Mouse (Mus musculus) liver, postnatal 0 days (tissue): Measurements from ENCODE around the gene Macrod2. TPM values are rescaled to one million over a fixed set of nuclear protein-coding genes. Genes with fewer than 3 reads are reported as not detected.

Source experiments
- ATAC-seq: fragments of 200-750 bp; cut with Nextera tagmentation; 2 replicates; pipeline ENCODE4 v1.8.0; 2017; ENCODE audit warnings: mild to moderate bottlenecking, moderate library complexity
- DNase-seq: peaks from one replicate; pipeline ENCODE4 v3.0.0-alpha.2; 2016
- H3K27ac ChIP-seq: fragments of 300-500 bp; sonication (generic); 2 replicates; pipeline ENCODE4 v1.5.1; 2014; ENCODE audit warnings: antibody characterized with exemption, moderate library complexity, mild to moderate bottlenecking, low read depth
- H3K27me3 ChIP-seq: fragments of 300-500 bp; sonication (generic); 2 replicates; pipeline ENCODE4 v1.6.1; 2014; ENCODE audit warnings: low read length, control low read depth, mixed read lengths; ENCODE audit not compliant: insufficient read depth
- H3K36me3 ChIP-seq: fragments of 300-500 bp; sonication (generic); replicated peaks from 2 replicates; pipeline ENCODE4 v1.6.1; 2014; ENCODE audit warnings: mild to moderate bottlenecking, control low read depth, low read length, moderate library complexity, mixed read lengths; ENCODE audit not compliant: insufficient read depth
- H3K4me1 ChIP-seq: fragments of 300-500 bp; sonication (generic); 2 replicates; pipeline ENCODE4 v1.6.1; 2014; ENCODE audit warnings: antibody characterized with exemption, mild to moderate bottlenecking, control low read depth; ENCODE audit not compliant: insufficient read depth
- H3K4me2 ChIP-seq: fragments of 300-500 bp; sonication (generic); 2 replicates; pipeline ENCODE4 v1.6.1; 2014; ENCODE audit warnings: low read depth, mild to moderate bottlenecking, low read length, moderate library complexity, mixed read lengths
- H3K4me3 ChIP-seq: fragments of 300-500 bp; sonication (generic); 2 replicates; pipeline ENCODE4 v1.5.1; 2014; ENCODE audit warnings: low read depth, low read length
- H3K9ac ChIP-seq: fragments of 300-500 bp; sonication (generic); replicated peaks from 2 replicates; pipeline ENCODE4 v1.6.1; 2014; ENCODE audit warnings: mild to moderate bottlenecking, moderate library complexity
- H3K9me3 ChIP-seq: fragments of 300-500 bp; sonication (generic); 2 replicates; pipeline ENCODE4 v1.6.1; 2016; ENCODE audit warnings: mild to moderate bottlenecking, control low read depth, low read length, mixed read lengths
- CTCF ChIP-seq: sonication (generic); IDR thresholded peaks from 2 replicates; pipeline ENCODE4 v1.5.1; 2016; ENCODE audit warnings: antibody characterized with exemption, low read depth
- EP300 ChIP-seq: IDR thresholded peaks from 2 replicates; pipeline ENCODE4 v1.6.1; 2016; ENCODE audit warnings: antibody characterized with exemption, low read depth, mild to moderate bottlenecking
- WGBS: fragments of 180-500 bp; shearing (Covaris S2); extraction: QIAGEN DNeasy Blood & Tissue Kit; methylation state at CpG from one replicate; pipeline ENCODE4 v1.1.7; 2014; ENCODE audit not compliant: insufficient replicate concordance; 5-methylcytosine and 5-hydroxymethylcytosine counted together
- polyA plus RNA-seq: library from polyadenylated mRNA; unstranded; fragments of >200 nt; fragmentation: Nextera tagmentation; extraction: Ambion mirVana; gene quantifications from 2 replicates; pipeline ENCODE4 v1.2.1, GENCODE M21; 2015

Gene Macrod2
- polyA plus RNA-seq, 1 experiment from 2014 or later, result 9.3 TPM

DNA sequence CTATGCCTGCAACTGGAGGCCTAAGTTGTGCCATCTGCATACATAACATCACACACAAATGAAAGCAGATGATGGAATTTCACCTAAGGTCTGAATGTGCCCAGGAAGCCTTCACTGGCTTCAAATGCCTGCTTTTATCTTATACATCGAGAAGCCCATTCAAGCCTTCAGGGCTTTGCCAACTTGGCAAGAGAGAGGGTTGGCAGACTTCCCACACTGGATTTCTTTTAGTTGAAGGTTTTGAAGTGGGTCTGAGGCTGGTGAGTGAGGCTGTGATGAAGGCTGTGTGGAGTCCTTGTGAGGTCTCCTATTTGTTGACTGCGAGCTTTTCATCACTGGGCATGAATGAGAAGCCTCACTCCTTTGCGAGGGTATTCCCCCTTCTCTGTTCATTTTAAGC, 444.8 kb downstream of the Macrod2 start:
- Histone ChIP-seq H3K9ac (no peak overlapping the region), H3K4me3 (no peak overlapping the region), H3K36me3 (no peaks in the 10 kb centered on the region), H3K9me3 (no peaks in the 10 kb centered on the region), H3K4me2 (no peak overlapping the region), H3K27me3 (no peaks in the 10 kb centered on the region), H3K4me1 (no peaks in the 10 kb centered on the region), H3K27ac (no peak overlapping the region)
- DNase-seq (no peak), ATAC-seq (no peak)
- no peak for TF ChIP-seq CTCF
- TF ChIP-seq EP300, result no peak
- 68% methylated on average over 3 of the region's 3 CpGs for WGBS

DNA sequence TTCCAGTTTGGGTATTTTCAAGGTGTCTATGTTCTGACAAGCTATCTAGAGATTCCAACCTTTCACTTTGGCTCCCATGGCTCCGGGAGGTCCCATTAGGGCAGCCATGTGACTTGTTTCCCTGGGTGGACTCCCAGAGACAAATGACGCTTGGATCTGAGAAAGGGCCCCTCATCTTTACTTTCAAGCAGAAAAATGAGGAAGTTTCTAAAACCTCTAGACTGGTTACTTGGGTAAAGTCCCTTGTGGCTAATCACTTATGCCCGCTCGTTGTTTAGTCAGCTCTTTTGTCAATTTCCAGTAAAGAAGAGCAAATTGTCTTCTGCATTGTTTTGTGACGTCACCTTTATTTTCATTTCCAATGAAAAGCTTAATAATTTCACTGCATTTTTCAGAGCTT, 448.9 kb downstream of the Macrod2 start:
- Histone ChIP-seq H3K4me2 (no peak overlapping the region), H3K9ac (no peak overlapping the region), H3K4me1 (no peaks in the 10 kb centered on the region), H3K36me3 (no peaks in the 10 kb centered on the region), H3K27ac (no peak overlapping the region), H3K27me3 (no peaks in the 10 kb centered on the region), H3K4me3 (no peak overlapping the region), H3K9me3 (no peaks in the 10 kb centered on the region)
- WGBS, result 32% methylated on average over 5 of the region's 5 CpGs
- TF ChIP-seq EP300 (no peak), CTCF (no peak)
- no peak for ATAC-seq
- no peak for DNase-seq

DNA sequence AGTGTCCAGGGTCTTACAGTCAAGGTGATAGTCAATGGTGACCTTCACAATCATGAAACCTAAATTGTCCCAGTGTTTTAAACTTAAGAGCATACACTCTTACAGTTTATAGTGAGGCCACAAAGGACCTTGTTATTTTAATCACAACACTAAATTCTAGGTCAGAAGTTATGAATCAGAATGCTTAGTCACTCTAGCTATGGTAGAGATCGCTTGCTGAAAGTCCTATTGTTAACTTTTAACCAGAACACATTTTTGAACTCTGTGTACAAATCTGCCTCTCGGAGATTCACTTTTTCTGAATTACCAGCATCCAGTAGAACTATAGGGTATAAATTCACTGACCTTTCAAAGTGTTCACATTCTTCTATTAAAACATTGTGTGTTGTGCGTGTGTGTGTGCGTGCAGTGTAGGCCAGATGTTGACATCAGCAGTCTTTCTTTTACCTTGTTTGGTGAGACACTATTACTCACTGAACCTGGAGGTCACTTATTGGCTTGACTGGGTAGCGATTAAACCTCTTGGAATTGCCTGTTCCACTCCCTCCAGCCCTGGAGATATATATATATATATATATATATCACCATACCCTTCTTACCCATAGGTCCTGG, 452.8 kb downstream of the Macrod2 start:
- no peak for TF ChIP-seq CTCF
- no peak for TF ChIP-seq EP300
- WGBS, result 80% methylated on average over 5 of the region's 5 CpGs
- H3K4me3 ChIP-seq, result no peak overlapping the region
- DNase-seq, result no peak
- H3K9ac ChIP-seq, result no peak overlapping the region
- H3K4me1 ChIP-seq, result no peaks in the 10 kb centered on the region
- H3K9me3 ChIP-seq, result no peaks in the 10 kb centered on the region
- no peaks in the 10 kb centered on the region for H3K36me3 ChIP-seq
- H3K4me2 ChIP-seq, result no peak overlapping the region
- no peak for ATAC-seq
- no peak overlapping the region for H3K27ac ChIP-seq
- no peaks in the 10 kb centered on the region for H3K27me3 ChIP-seq

DNA sequence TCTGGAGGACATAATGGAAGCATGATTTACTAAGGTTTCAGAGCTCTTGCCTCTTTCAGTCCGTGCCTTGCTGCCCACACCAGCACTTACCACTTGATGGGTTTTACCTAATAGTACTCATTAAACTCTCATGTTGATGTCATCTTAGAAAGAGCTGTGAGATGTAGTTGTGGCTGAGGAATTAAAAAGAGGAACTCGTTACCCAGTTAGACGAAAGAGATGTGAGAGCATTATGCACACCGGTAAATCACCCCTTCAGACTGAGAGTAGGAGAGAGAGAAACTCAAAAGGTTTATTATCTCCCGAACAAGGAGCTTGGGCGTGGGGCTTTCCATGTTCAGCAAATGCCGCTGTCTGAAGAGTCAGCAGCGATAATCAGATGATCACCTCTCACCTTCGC, 458.4 kb downstream of the Macrod2 start:
- H3K4me1 ChIP-seq, result no peaks in the 10 kb centered on the region
- WGBS, result 51% methylated on average over 9 of the region's 9 CpGs
- no peaks in the 10 kb centered on the region for H3K9me3 ChIP-seq

DNA sequence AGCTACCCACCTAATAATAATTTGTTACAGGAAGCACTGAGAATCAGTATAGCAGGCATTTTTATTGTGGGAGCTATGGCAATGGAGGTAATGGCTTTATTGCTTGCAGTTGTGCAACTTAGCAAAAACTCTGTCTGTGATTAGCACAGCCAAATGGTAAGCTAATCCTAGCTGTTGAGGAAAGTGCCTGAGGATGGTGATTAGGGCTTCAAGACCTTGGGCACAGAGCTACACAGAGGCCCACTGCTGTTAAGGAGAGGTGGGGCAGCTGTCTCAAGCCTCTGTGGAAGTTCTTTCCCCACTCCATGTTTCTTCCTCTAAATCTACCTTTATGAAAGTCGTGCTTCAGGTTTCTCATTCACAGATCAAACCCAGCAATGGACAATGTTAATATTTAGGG, 466.2 kb downstream of the Macrod2 start:
- no peak for ATAC-seq
- WGBS, result 54% methylated on average over 1 of the region's 1 CpGs

More for the DNA sequence above, 458.4 kb downstream of the Macrod2 start:
- no peak for TF ChIP-seq CTCF
- no peak for TF ChIP-seq EP300
- Histone ChIP-seq H3K4me2 (no peak overlapping the region), H3K4me3 (no peak overlapping the region), H3K27me3 (no peaks in the 10 kb centered on the region), H3K9ac (no peak overlapping the region), H3K27ac (no peak overlapping the region), H3K36me3 (no peaks in the 10 kb centered on the region)
- ATAC-seq, result no peak
- no peak for DNase-seq

DNA sequence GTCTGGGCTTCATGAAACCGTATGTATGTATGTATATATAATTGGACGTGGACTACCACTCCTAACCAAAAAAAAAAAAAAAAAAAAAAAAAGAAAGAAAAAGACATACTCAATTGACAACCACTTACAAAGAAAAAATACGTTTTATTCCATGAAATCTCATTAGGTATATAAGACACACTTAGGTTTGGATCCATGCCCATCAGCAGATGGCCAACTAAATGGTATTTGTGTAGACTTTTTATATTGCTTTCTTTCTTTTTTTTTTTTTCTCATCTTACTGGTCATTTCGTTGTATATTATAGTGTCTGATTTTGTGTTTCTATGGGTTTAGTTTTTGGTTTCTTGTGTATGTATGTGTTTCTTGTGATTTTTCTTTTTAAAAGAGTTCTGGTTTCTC, 467.6 kb downstream of the Macrod2 start:
- Histone ChIP-seq H3K4me2 (no peak overlapping the region), H3K9me3 (no peaks in the 10 kb centered on the region), H3K4me3 (no peak overlapping the region), H3K27me3 (no peaks in the 10 kb centered on the region), H3K27ac (no peak overlapping the region), H3K36me3 (no peaks in the 10 kb centered on the region), H3K9ac (no peak overlapping the region), H3K4me1 (no peaks in the 10 kb centered on the region)
- DNase-seq (no peak), ATAC-seq (no peak)
- no peak for TF ChIP-seq EP300
- TF ChIP-seq CTCF, result no peak
- 75% methylated on average over 4 of the region's 4 CpGs for WGBS

More for the DNA sequence above, 466.2 kb downstream of the Macrod2 start:
- Histone ChIP-seq H3K9ac (no peak overlapping the region), H3K4me1 (no peaks in the 10 kb centered on the region), H3K36me3 (no peaks in the 10 kb centered on the region), H3K4me2 (no peak overlapping the region), H3K27me3 (no peaks in the 10 kb centered on the region), H3K27ac (no peak overlapping the region), H3K4me3 (no peak overlapping the region), H3K9me3 (no peaks in the 10 kb centered on the region)
- no peak for TF ChIP-seq EP300
- no peak for TF ChIP-seq CTCF
- no peak for DNase-seq

DNA sequence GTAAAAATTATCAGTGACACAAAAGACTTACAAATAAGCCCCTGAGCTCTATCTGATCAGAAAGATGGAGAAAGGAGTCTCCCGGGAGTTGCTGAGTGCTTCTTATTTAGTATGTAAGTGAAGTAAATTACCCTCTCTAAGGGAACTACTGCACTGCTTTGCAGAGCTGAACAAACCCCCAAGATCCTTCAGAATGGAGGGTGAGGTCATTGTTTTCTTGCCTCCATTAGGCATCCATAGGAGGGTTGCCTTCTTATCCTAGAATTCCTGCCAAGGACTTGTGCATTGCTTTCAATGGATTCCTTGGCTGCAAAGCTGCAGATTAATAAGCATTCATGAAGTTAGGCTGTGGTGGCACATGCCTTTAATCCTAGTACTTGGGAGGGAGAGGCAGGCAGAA, 470.5 kb downstream of the Macrod2 start:
- H3K27me3 ChIP-seq, result no peaks in the 10 kb centered on the region
- no peaks in the 10 kb centered on the region for H3K4me1 ChIP-seq
- no peaks in the 10 kb centered on the region for H3K36me3 ChIP-seq
- no peaks in the 10 kb centered on the region for H3K9me3 ChIP-seq
- H3K27ac ChIP-seq, result no peak overlapping the region
- no peak overlapping the region for H3K9ac ChIP-seq
- no peak for DNase-seq
- H3K4me3 ChIP-seq, result no peak overlapping the region
- TF ChIP-seq CTCF, result no peak
- TF ChIP-seq EP300, result no peak
- ATAC-seq, result no peak
- H3K4me2 ChIP-seq, result no peak overlapping the region
- 69% methylated on average over 1 of the region's 1 CpGs for WGBS
